Mouse (Mus musculus) lung, embryonic 16.5 days (tissue): ENCODE measurements around the gene Nacad. TPM values are rescaled to one million over a fixed set of nuclear protein-coding genes. Genes with fewer than 3 reads are reported as not detected.

Source experiments
- ATAC-seq: fragments of 200-750 bp; cut with Nextera tagmentation; 2 replicates; pipeline ENCODE4 v1.8.0; 2017; ENCODE audit warnings: low read depth, mild to moderate bottlenecking, moderate library complexity
- H3K27ac ChIP-seq: fragments of 300-500 bp; sonication (generic); 2 replicates; pipeline ENCODE4 v1.5.1; 2014; ENCODE audit warnings: mild to moderate bottlenecking, control low read depth, low read length
- H3K27me3 ChIP-seq: fragments of 300-500 bp; sonication (generic); 2 replicates; pipeline ENCODE4 v1.6.1; 2014; ENCODE audit warnings: low read depth, low read length, mixed read lengths; ENCODE audit not compliant: control insufficient read depth, insufficient read depth
- H3K36me3 ChIP-seq: fragments of 300-500 bp; sonication (generic); 2 replicates; pipeline ENCODE4 v1.6.1; 2014; ENCODE audit warnings: low read length; ENCODE audit not compliant: control insufficient read depth, insufficient read depth
- H3K4me1 ChIP-seq: fragments of 300-500 bp; sonication (generic); replicated peaks from 2 replicates; pipeline ENCODE4 v1.6.1; 2014; ENCODE audit warnings: low read length, mixed read lengths; ENCODE audit not compliant: control insufficient read depth, insufficient read depth
- H3K4me2 ChIP-seq: fragments of 300-500 bp; sonication (generic); 2 replicates; pipeline ENCODE4 v1.6.1; 2014; ENCODE audit warnings: low read depth, low read length, control low read depth
- H3K4me3 ChIP-seq: fragments of 300-500 bp; sonication (generic); 2 replicates; pipeline ENCODE4 v1.5.1; 2014; ENCODE audit warnings: mild to moderate bottlenecking, low read length, control low read depth
- H3K9ac ChIP-seq: fragments of 300-500 bp; sonication (generic); 2 replicates; pipeline ENCODE4 v1.6.1; 2014; ENCODE audit warnings: low read length, control low read depth
- H3K9me3 ChIP-seq: fragments of 300-500 bp; sonication (generic); 2 replicates; pipeline ENCODE4 v1.6.1; 2016; ENCODE audit warnings: low read length; ENCODE audit not compliant: control insufficient read depth
- WGBS: fragments of 180-500 bp; shearing (Covaris S2); extraction: QIAGEN DNeasy Blood & Tissue Kit; methylation state at CpG from one replicate; pipeline ENCODE4 v1.1.7; 2014; 5-methylcytosine and 5-hydroxymethylcytosine counted together
- polyA plus RNA-seq: library from polyadenylated mRNA; unstranded; fragments of >200 nt; fragmentation: Nextera tagmentation; extraction: Ambion mirVana; gene quantifications from 2 replicates; pipeline ENCODE4 v1.2.1, GENCODE M21; 2015

The Nacad gene
- polyA plus RNA-seq, 1 experiment from 2014 or later = 1.6 TPM

DNA sequence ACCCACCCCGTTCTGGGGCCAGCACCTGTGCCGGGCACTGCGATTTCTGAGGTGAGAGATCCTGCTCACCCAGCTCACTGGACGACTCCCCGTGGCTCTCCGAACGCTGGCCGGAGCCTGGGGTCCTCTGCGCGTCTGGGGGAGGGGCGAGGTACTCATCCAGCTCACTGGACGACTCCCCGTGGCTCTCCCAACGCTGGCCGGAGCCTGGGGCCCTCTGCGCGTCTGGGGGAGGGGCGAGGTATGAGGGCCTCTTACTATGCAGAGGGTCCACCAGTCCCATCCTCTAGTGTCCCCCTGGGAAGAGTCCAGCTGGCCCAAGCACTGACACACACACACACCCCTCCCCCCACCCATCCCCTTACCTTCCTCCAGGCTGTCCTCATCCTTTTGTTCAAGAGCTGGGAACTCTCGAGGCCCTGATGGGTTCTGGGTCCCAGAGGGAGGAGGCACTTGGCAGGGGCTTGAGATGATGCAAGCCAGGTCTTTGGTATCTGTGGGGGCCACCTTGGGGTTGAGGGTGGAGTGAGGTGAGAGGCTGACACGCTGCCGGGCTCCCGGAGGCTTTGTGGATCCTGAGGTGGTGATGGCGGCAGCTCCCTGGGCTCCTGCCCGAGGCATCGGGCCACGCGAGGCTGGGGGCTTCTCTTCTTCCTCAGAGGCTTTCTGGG, 6.7 kb downstream of the Nacad start:
- no peaks in the 10 kb centered on the region; the same call in 1 of the 2 replicates for H3K27me3 ChIP-seq
- H3K9me3 ChIP-seq = no peaks in the 10 kb centered on the region
- H3K4me3 ChIP-seq = no peak overlapping the region
- 28% methylated on average over 27 of the region's 27 CpGs for WGBS
- ATAC-seq = no peak
- no peak overlapping the region for H3K27ac ChIP-seq
- no peak overlapping the region for H3K4me2 ChIP-seq
- peaks cover 21% of the 10 kb centered on the region for H3K36me3 ChIP-seq
- H3K9ac ChIP-seq = no peak overlapping the region
- peaks cover 21% of the 10 kb centered on the region for H3K4me1 ChIP-seq

DNA sequence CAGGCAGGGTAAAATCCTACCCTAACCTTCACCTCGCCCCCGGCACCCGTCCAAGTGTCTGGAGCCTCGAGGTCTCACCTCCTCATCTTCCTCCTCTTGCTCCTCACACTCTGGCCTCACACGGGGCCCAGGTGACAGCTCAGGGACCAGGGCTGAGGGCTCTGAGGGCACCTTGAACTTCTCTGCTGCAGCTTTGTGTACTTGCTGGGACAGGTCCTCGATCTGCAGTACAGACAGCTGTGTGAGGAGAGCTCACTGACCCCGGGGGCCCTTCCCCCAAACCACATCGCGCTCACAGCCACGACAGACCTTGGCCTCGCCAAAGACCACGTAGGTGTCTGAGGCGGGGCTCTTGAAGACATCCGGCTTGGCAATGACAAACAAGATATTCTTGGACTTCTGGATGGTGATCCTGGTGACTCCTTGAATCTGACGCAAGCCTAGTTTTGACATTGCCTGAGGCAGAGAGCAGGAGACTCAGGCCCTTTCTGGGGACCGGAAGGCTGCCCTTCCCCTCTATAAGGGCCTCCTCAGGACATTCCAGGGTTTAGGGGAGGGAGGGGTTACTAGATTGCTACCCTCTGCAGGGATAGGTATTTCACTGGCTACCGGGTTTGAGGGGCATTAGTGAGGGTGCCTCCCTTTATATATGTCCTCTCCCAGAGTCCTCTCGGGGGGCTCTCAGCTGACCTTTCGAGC, 7.5 kb downstream of the Nacad start:
- Histone ChIP-seq H3K9me3 (no peaks in the 10 kb centered on the region), H3K4me3 (no peak overlapping the region), H3K27ac (no peak overlapping the region), H3K4me1 (peaks cover 13% of the 10 kb centered on the region), H3K9ac (peak overlapping the region; percentile 0; the same call in 1 of the 2 replicates), H3K4me2 (no peak overlapping the region), H3K27me3 (no peaks in the 10 kb centered on the region; the same call in 1 of the 2 replicates), H3K36me3 (peaks cover 25% of the 10 kb centered on the region)
- ATAC-seq = peak; percentile 26; the same call in 1 of the 2 replicates
- WGBS = 42% methylated on average over 19 of the region's 19 CpGs

DNA sequence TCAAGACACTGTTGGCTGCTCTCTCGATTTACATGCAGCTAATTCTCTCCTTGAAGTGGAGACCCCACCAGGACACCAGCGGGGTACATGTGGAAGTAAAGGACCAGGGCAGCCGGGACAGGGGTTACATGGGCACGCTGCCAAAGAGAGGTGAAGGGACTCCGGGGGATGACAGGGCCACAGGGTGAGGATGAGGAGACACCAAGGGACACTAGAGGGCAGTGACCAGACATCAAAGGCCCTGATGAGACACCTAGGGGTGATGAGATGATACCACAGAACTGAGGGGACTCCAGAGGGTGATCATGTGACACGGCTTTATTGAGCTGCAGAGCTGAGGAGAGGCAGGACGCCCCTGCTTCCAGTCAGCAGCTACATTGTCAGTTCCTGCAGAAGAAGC, 8.3 kb downstream of the Nacad start:
- no peak overlapping the region for H3K9ac ChIP-seq
- H3K4me1 ChIP-seq = peaks cover 11% of the 10 kb centered on the region
- H3K4me3 ChIP-seq = no peak overlapping the region
- ATAC-seq = no peak
- whole genome bisulfite sequencing = 62% methylated on average over 7 of the region's 7 CpGs
- H3K27me3 ChIP-seq = no peaks in the 10 kb centered on the region
- H3K36me3 ChIP-seq = peaks cover 32% of the 10 kb centered on the region
- no peaks in the 10 kb centered on the region for H3K9me3 ChIP-seq
- no peak overlapping the region for H3K4me2 ChIP-seq
- H3K27ac ChIP-seq = no peak overlapping the region

DNA sequence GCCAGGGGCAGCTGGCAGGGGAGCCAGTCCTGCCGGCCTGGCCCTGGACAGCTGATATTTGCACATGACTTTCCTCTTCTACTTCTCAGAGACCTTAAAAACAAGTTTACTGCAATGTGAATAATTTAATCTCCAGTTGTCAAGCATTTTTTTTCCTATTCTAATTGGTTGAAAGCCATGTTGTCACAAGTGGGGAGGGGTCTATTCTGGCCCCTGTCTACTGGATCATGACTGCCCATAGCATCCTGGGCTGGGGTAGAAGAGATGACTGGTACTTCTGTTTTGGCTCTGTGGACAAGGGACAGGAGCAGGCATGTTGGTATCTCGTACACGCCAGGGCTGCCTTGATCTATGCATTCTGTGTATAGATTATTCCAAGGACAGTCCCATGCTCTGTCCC, 9.2 kb downstream of the Nacad start:
- Histone ChIP-seq H3K27ac (no peak overlapping the region), H3K4me1 (peaks cover 11% of the 10 kb centered on the region), H3K4me3 (no peak overlapping the region), H3K27me3 (no peaks in the 10 kb centered on the region), H3K9me3 (no peaks in the 10 kb centered on the region), H3K36me3 (peaks cover 40% of the 10 kb centered on the region), H3K9ac (no peak overlapping the region), H3K4me2 (no peak overlapping the region)
- 83% methylated on average over 3 of the region's 3 CpGs for WGBS
- no peak for ATAC-seq

DNA sequence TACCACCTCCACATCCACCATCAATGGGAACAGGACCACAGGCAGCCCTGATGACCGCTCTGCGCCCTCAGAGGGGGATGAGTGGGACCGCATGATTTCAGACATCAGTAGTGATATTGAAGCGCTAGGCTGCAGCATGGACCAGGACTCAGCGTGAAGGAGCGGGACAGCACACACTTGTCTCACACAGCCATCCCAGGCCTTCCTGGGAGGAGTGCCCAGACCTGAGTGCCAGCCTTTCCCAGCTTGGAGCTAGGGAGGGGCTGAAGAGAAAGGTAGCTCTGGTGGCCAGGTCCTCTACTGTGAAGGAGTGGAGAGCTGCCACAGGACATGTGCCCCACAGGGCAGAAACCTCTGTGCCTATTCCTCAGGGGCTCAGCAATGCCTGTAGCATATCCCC, 9.6 kb downstream of the Nacad start:
- ATAC-seq = no peak
- peaks cover 41% of the 10 kb centered on the region for H3K36me3 ChIP-seq
- H3K9ac ChIP-seq = no peak overlapping the region
- H3K4me1 ChIP-seq = peaks cover 11% of the 10 kb centered on the region
- no peaks in the 10 kb centered on the region for H3K9me3 ChIP-seq
- no peak overlapping the region for H3K27ac ChIP-seq
- no peak overlapping the region for H3K4me2 ChIP-seq
- H3K27me3 ChIP-seq = no peaks in the 10 kb centered on the region
- no peak overlapping the region for H3K4me3 ChIP-seq
- 94% methylated on average over 6 of the region's 6 CpGs for WGBS

DNA sequence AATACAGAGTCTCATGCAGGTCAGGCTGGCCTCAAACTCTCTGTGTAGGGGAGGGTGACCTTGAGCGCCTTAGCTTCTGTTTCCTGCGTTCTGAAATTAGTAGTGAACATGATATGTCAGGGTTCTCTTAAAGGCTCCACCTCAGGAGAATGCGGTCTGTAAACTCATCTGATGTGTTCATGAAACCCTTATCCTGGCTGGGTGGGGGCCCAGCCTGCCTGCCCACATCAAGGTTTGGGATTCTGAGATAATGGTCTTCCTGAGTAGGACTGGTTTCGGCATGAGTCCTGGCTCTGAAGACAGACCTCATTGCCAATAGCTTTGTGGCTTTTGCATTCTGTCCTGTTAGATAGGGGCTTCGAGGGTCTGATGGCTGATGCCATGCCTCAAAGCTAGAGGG, 10.5 kb downstream of the Nacad start:
- ATAC-seq = no peak
- Histone ChIP-seq H3K36me3 (peaks cover 45% of the 10 kb centered on the region), H3K9ac (no peak overlapping the region), H3K9me3 (no peaks in the 10 kb centered on the region), H3K27me3 (no peaks in the 10 kb centered on the region), H3K27ac (no peak overlapping the region), H3K4me2 (no peak overlapping the region), H3K4me1 (peaks cover 11% of the 10 kb centered on the region), H3K4me3 (no peak overlapping the region)
- WGBS = 91% methylated on average over 5 of the region's 5 CpGs

DNA sequence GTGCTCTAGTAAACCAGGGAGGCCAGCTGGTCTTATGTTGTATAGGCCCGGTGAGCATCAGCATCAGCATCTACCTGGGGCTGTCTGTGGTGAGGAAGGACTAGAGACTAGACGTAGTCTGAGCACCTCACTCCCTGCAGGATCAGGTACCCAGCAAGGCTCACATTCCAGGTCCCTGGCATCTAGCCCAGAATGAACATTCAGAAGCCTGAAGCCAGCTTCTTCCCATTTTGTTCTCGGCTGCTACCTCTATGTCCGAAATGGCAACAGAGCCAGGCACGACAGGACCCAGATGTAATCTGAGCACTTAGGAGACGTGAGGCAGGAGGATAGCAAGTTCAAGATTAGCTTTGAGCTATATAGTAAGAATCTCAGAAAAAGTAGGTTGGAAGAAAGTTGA, 11.0 kb downstream of the Nacad start:
- no peak overlapping the region for H3K4me3 ChIP-seq
- peaks cover 49% of the 10 kb centered on the region for H3K36me3 ChIP-seq

DNA sequence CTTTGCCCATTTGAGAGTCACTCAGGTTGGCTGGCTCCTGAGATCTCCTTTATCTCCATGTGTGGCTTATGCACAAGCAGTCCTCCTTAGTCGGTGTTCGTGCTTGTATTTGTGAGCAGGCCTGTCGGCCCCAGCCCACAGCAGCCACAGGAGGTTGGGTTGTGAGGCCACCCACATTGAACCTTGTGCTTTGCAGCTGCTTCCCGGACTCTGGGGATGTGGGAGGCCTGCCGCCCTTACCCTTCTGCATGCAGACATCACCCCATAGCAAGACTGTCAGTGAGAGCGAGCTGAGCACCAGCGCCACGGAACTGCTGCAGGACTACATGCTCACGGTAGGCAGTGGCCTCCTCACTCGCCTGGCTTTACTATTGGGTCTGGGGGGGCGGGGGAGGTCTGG, 12.4 kb downstream of the Nacad start:
- no peak overlapping the region for H3K9ac ChIP-seq
- no peaks in the 10 kb centered on the region for H3K9me3 ChIP-seq
- H3K36me3 ChIP-seq = peaks cover 54% of the 10 kb centered on the region
- no peak for ATAC-seq
- no peak overlapping the region for H3K4me3 ChIP-seq
- no peak overlapping the region for H3K27ac ChIP-seq
- H3K4me2 ChIP-seq = no peak overlapping the region
- peaks cover 5% of the 10 kb centered on the region for H3K4me1 ChIP-seq
- H3K27me3 ChIP-seq = no peaks in the 10 kb centered on the region
- WGBS = 63% methylated on average over 11 of the region's 11 CpGs

More for the DNA sequence above, 11.0 kb downstream of the Nacad start:
- Histone ChIP-seq H3K9ac (no peak overlapping the region), H3K27me3 (no peaks in the 10 kb centered on the region), H3K4me2 (no peak overlapping the region), H3K27ac (0 out of 2 replicates have a peak overlapping the region, but pooled peaks have one; percentile 16), H3K9me3 (no peaks in the 10 kb centered on the region), H3K4me1 (peaks cover 11% of the 10 kb centered on the region)
- no peak for ATAC-seq
- WGBS = 71% methylated on average over 6 of the region's 6 CpGs

DNA sequence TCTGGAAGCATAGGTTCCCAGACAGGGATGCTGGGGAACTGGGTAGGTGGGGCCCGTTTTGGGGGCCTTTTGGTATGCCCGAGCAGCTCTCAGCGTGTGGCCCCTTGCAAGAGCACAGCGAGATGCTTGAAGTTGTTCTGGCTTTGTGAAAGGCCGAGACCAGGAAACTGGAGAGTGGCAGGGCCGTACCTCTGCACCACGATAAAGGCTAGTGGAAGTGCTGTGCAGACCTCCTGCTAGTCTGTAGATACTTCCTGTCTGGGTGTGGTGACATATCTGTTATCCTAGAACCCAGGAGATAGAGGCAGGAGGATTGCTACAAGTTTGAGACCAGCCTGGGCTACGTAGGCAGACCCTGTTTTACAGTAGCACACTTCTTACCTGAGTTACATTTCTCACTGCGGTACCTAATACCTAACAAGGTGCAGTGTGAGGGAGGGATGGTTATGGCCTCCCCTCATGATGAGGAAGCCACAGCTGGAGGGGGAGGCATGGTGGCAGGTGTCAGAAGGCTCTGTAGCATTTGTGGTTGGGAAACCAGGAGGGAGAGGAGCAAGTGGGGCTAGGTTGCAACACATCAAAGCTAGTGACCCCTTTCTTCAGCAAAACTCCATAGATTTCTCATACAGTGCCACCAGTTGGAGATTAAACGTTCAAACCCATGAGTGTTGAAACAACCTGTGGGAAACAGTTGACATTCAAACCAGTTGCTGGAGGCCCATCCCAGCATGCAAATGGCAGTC, 14.7 kb downstream of the Nacad start:
- no peak for ATAC-seq

More for the DNA sequence above, 14.7 kb downstream of the Nacad start:
- H3K27me3 ChIP-seq = no peaks in the 10 kb centered on the region
- 85% methylated on average over 10 of the region's 10 CpGs for WGBS
- H3K36me3 ChIP-seq = peaks cover 46% of the 10 kb centered on the region
- no peak overlapping the region for H3K4me2 ChIP-seq
- no peak overlapping the region for H3K9ac ChIP-seq
- H3K27ac ChIP-seq = no peak overlapping the region
- no peaks in the 10 kb centered on the region for H3K9me3 ChIP-seq
- no peaks in the 10 kb centered on the region for H3K4me1 ChIP-seq
- H3K4me3 ChIP-seq = no peak overlapping the region
